Mouse (Mus musculus): ENCODE measurements around the gene Aaed1.

- TF ChIP-seq CTCF (IDR thresholded peaks at IDR 0.05; ENCODE audit: low read depth, low read length) = no peak
- no peak for TF ChIP-seq POLR2A (IDR thresholded peaks at IDR 0.05; ENCODE audit: insufficient read depth, low read length)
Observed at GRCm38 (mm10) chr13:64280940-64281339, 31.6 kb downstream of the Aaed1 start.
